Mouse (Mus musculus): Measurements from ENCODE around the gene Pygo1. TPM values are rescaled to one million over a fixed set of nuclear protein-coding genes. Genes with fewer than 3 reads are reported as not detected.

Gene Pygo1
- polyA plus RNA-seq, 1 experiment from 2014 or later: 3.0 TPM

DNA sequence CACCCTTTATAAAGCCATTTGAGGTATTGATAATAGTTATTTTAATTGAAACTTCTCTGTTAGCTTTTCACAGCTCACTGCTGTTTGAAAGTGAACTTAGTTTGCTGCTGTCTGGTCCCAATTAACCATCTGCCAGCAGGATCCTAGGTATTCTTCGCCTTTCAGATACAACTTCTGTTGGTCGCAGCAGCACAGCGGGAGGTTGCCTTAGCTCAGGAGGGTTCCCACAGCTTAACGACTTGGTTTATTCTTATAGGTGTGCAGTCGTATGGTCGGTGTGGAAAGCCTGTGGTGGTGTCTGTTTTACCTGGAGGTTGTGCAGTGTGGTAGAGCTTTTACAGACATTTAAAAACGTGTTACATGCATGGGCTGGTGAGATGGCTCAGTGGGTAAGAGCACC is 71.4 kb downstream of the Pygo1 start:
- Histone ChIP-seq H3K4me2 (ENCODE audit: low read depth, low read length) (no peak overlapping the region), H3K36me3 (ENCODE audit: control insufficient read depth, insufficient read depth, low read length) (no peaks in the 10 kb centered on the region), H3K27me3 (ENCODE audit: control insufficient read depth, insufficient read depth, low read depth, low read length) (no peaks in the 10 kb centered on the region), H3K9me3 (ENCODE audit: control insufficient read depth, low read length) (no peaks in the 10 kb centered on the region), H3K27ac (ENCODE audit: low read length) (no peak overlapping the region), H3K9ac (ENCODE audit: low read length) (no peak overlapping the region), H3K4me3 (ENCODE audit: low read length) (no peak overlapping the region), H3K4me1 (replicated peaks; ENCODE audit: control insufficient read depth, insufficient read depth, low read length) (no peaks in the 10 kb centered on the region)
- ATAC-seq (ENCODE audit: low read depth): no peak
- WGBS: 59% methylated on average over 7 of the region's 7 CpGs

DNA sequence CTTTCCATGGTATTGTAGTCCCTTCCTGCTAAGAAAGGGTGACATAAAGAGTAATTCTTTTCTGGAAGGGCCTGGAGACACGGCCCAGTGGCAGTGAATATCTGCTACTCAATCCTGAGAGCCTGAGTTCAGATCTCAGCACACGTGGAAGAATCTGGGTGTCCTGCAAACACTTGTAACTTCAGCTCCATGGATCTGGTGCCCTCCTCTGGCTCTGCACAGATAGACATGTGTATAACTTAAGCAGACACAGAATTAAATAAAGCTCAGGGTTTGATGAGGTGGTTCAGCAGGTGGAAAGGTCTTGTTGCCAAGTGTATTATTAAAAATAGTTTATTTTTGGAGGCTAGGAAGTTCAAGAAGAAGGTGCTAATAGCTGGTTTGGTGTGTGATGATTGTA is 75.0 kb downstream of the Pygo1 start:
- Histone ChIP-seq H3K9ac (ENCODE audit: low read length) (no peak overlapping the region), H3K4me1 (replicated peaks; ENCODE audit: control insufficient read depth, insufficient read depth, low read length) (no peaks in the 10 kb centered on the region), H3K27ac (ENCODE audit: low read length) (no peak overlapping the region), H3K4me2 (ENCODE audit: low read depth, low read length) (no peak overlapping the region), H3K4me3 (ENCODE audit: low read length) (no peak overlapping the region), H3K27me3 (ENCODE audit: control insufficient read depth, insufficient read depth, low read depth, low read length) (no peaks in the 10 kb centered on the region), H3K9me3 (ENCODE audit: control insufficient read depth, low read length) (no peaks in the 10 kb centered on the region), H3K36me3 (ENCODE audit: control insufficient read depth, insufficient read depth, low read length) (no peaks in the 10 kb centered on the region)
- WGBS: 59% methylated on average over 2 of the region's 2 CpGs
- ATAC-seq (ENCODE audit: low read depth): no peak

DNA sequence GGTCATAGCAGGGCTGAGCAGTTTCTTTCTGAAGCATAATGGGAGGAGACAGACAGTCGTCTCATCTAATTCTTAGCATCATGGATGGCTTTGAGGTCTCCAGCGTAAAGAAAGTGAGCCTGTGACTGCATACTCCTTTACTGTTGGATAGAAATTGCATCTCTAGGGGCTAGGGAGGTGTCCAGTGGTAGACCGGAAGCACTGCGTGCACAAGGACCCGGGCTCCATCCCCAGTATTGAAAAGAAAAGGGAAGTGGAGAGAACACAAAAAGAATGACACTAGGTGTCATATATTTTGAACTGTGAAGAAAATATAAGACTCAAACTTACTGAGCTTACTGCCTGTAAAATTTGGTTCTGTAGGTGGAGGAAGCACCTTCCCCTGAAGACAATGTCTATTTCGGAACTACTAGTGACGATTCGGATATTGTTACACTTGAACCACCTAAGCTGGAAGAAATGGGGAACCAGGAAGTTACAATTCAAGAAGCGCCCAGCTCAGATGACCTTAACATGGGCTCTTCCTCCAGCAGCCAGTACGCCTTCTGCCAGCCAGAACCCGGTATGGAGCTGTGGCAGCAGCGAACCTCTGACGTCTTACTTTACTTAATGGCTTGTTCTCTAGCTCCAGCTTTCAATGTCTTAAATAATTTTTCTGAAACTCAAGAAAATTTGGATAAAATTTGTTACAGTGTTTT is 76.0 kb downstream of the Pygo1 start:
- no peak overlapping the region for H3K4me2 ChIP-seq (ENCODE audit: low read depth, low read length)
- H3K36me3 ChIP-seq (ENCODE audit: control insufficient read depth, insufficient read depth, low read length): peaks cover 6% of the 10 kb centered on the region; the same call in 1 of the 2 replicates
- H3K9ac ChIP-seq (ENCODE audit: low read length): no peak overlapping the region
- 86% methylated on average over 13 of the region's 13 CpGs for WGBS
- H3K4me1 ChIP-seq (replicated peaks; ENCODE audit: control insufficient read depth, insufficient read depth, low read length): no peaks in the 10 kb centered on the region
- H3K4me3 ChIP-seq (ENCODE audit: low read length): no peak overlapping the region
- no peaks in the 10 kb centered on the region for H3K9me3 ChIP-seq (ENCODE audit: control insufficient read depth, low read length)
- ATAC-seq (ENCODE audit: low read depth): no peak
- H3K27ac ChIP-seq (ENCODE audit: low read length): no peak overlapping the region
- H3K27me3 ChIP-seq (ENCODE audit: control insufficient read depth, insufficient read depth, low read depth, low read length): no peaks in the 10 kb centered on the region

Other genes starting within 250 kb of the Pygo1 start
- 0.34 and 0.40 TPM in 2 replicates for gene Prtg, start 118.8 kb upstream of the Pygo1 start, polyA plus RNA-seq (2015; fragmentation: Nextera tagmentation; extraction: Ambion mirVana)
- gene Dyx1c1, start 33.1 kb downstream of the Pygo1 start, polyA plus RNA-seq (2015; fragmentation: Nextera tagmentation; extraction: Ambion mirVana): 2.3 and 2.4 TPM in 2 replicates
- gene Gm44503, start 33.2 kb downstream of the Pygo1 start, polyA plus RNA-seq (2015; fragmentation: Nextera tagmentation; extraction: Ambion mirVana): not detected in 2 replicates
- gene Ccpg1os, start 59.7 kb downstream of the Pygo1 start, polyA plus RNA-seq (2015; fragmentation: Nextera tagmentation; extraction: Ambion mirVana): 30.1 and 30.5 TPM in 2 replicates
- gene Ccpg1, start 59.8 kb downstream of the Pygo1 start, polyA plus RNA-seq (2015; fragmentation: Nextera tagmentation; extraction: Ambion mirVana): 38.5 and 39.4 TPM in 2 replicates
- gene Pigb, start 114.7 kb downstream of the Pygo1 start, polyA plus RNA-seq (2015; fragmentation: Nextera tagmentation; extraction: Ambion mirVana): 12.1 and 14.7 TPM in 2 replicates
- gene Rab27a, start 119.2 kb downstream of the Pygo1 start, polyA plus RNA-seq (2015; fragmentation: Nextera tagmentation; extraction: Ambion mirVana): 11.1 and 13.2 TPM in 2 replicates
- gene Khdc3, start 176.2 kb downstream of the Pygo1 start, polyA plus RNA-seq (2015; fragmentation: Nextera tagmentation; extraction: Ambion mirVana): 0.15 TPM in 1 of 2 replicates, not detected in the other
- gene Gm20509, start 176.8 kb downstream of the Pygo1 start, polyA plus RNA-seq (2015; fragmentation: Nextera tagmentation; extraction: Ambion mirVana): not detected in 2 replicates
- gene Rsl24d1, start 187.8 kb downstream of the Pygo1 start, polyA plus RNA-seq (2015; fragmentation: Nextera tagmentation; extraction: Ambion mirVana): 88.0 and 91.7 TPM in 2 replicates

Data from lung, embryonic 16.5 days (tissue).